Mouse (Mus musculus): ENCODE measurements at regions not wholly inside any gene's neighbourhood (a gene's known extent, or its start where the extent isn't known, plus 50 kb on each side); places are given as distances from the start of the nearest gene placed in this dataset.

GRCm38 (mm10) chr12:21512736-21513135 lies 95.3 kb upstream of the Ywhaq start:
- intact Hi-C loops (cut with DNase I) = no loop called here
- Histone ChIP-seq H3K27ac (no peak overlapping the region), H3K4me3 (no peak overlapping the region)
- no peak for TF ChIP-seq CTCF (IDR thresholded peaks at IDR 0.05)
- no peak for DNase-seq

GRCm38 (mm10) chr12:21511043-21511665 lies 93.7 kb upstream of the Ywhaq start:
- no peak for DNase-seq
- TF ChIP-seq CTCF (IDR thresholded peaks at IDR 0.05) = no peak
- Histone ChIP-seq H3K27ac (no peak overlapping the region), H3K4me3 (no peak overlapping the region)
- intact Hi-C loops (cut with DNase I) = no loop called here

- Histone ChIP-seq H3K4me3 (no peak overlapping the region), H3K27ac (no peak overlapping the region)
- intact Hi-C loops (cut with DNase I) = no loop called here
- no peak for DNase-seq
- no peak for TF ChIP-seq CTCF (IDR thresholded peaks at IDR 0.05)
Observed at GRCm38 (mm10) chr12:21507080-21507479, 89.6 kb upstream of the Ywhaq start.

- no peak for TF ChIP-seq CTCF (IDR thresholded peaks at IDR 0.05)
- no peak for DNase-seq
- H3K4me3 ChIP-seq = no peak overlapping the region
- intact Hi-C loops (cut with DNase I) = no loop called here
- no peak overlapping the region for H3K27ac ChIP-seq
Observed at GRCm38 (mm10) chr12:21505731-21506368, 88.4 kb upstream of the Ywhaq start.

GRCm38 (mm10) chr12:21503250-21503649 lies 85.8 kb upstream of the Ywhaq start:
- intact Hi-C loops (cut with DNase I) = no loop called here
- DNase-seq = no peak
- Histone ChIP-seq H3K4me3 (no peak overlapping the region), H3K27ac (no peak overlapping the region)
- no peak for TF ChIP-seq CTCF (IDR thresholded peaks at IDR 0.05)

GRCm38 (mm10) chr12:21496974-21497373 lies 79.5 kb upstream of the Ywhaq start:
- no peak for DNase-seq
- intact Hi-C loops (cut with DNase I) = no loop called here
- TF ChIP-seq CTCF (IDR thresholded peaks at IDR 0.05) = no peak
- Histone ChIP-seq H3K4me3 (no peak overlapping the region), H3K27ac (no peak overlapping the region)

DNA sequence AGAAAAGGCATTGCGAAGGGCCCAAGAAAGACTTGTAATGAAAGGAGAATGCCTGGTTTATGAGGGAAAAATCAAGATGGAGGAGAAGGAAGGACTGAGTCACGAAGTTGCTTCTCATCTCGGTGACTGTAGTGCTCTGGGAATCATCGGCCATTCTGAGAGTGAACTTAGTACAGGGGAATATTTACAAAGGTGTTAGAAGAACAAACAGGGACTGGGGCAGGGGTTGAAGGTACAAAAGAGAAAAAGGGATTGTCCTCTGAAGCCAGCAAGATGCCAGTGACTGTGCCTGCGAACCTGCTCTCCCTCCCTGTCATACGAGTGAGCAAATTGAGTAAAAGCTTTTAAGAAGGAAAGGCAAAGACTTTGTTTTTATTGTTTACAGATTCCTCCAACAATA lies 78.1 kb upstream of the Ywhaq start:
- intact Hi-C loops (cut with DNase I) = no loop called here
- no peak for TF ChIP-seq CTCF (IDR thresholded peaks at IDR 0.05)
- DNase-seq = no peak
- H3K27ac ChIP-seq = no peak overlapping the region
- H3K4me3 ChIP-seq = no peak overlapping the region

- intact Hi-C loops (cut with DNase I) = no loop called here
- Histone ChIP-seq H3K27ac (no peak overlapping the region), H3K4me3 (no peak overlapping the region)
- DNase-seq = no peak
- TF ChIP-seq CTCF (IDR thresholded peaks at IDR 0.05) = no peak
Observed at GRCm38 (mm10) chr12:21493471-21493870, 76.0 kb upstream of the Ywhaq start.

- H3K4me3 ChIP-seq = no peak overlapping the region
- no peak overlapping the region; the same call in 1 of the 2 replicates for H3K27ac ChIP-seq
- intact Hi-C loops (cut with DNase I) = no loop called here
- TF ChIP-seq CTCF (IDR thresholded peaks at IDR 0.05) = no peak
- peak; percentile 26 for DNase-seq
Observed at GRCm38 (mm10) chr12:21492549-21493291, 75.3 kb upstream of the Ywhaq start.

DNA sequence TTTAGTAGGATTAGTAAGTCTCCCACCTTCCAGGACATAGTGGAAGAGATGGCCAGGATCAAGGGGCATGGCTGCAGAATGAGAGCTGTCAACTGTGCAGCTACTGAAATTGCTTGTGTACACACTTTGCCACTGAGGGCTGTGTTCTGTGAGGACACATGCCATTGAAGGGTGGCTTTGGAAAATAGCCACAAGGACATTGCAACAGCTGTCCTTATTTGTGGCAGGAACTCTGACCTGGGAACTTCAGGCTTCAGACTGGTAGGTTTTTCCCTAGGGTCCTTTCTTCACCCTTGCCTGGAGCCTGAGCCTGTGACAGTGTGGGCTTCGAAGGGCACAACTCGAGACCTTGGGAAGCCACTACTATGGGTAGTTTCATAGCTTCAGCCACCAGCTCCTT lies 64.2 kb upstream of the Ywhaq start:
- Histone ChIP-seq H3K4me3 (no peak overlapping the region), H3K27ac (no peak overlapping the region)
- intact Hi-C loops (cut with DNase I) = no loop called here
- TF ChIP-seq CTCF (IDR thresholded peaks at IDR 0.05) = no peak
- no peak for DNase-seq

GRCm38 (mm10) chr12:21480226-21480625 lies 62.8 kb upstream of the Ywhaq start:
- Histone ChIP-seq H3K4me3 (no peak overlapping the region), H3K27ac (no peak overlapping the region)
- intact Hi-C loops (cut with DNase I) = no loop called here
- DNase-seq = no peak
- TF ChIP-seq CTCF (IDR thresholded peaks at IDR 0.05) = no peak

GRCm38 (mm10) chr12:21479251-21479650 lies 61.8 kb upstream of the Ywhaq start:
- intact Hi-C loops (cut with DNase I) = loop anchor here (10.0 kb wide), 1 partner anchor 104 kb away; the partner anchor contains the start of gene Adam17
- Histone ChIP-seq H3K4me3 (no peak overlapping the region), H3K27ac (no peak overlapping the region)
- TF ChIP-seq CTCF (IDR thresholded peaks at IDR 0.05) = no peak
- no peak for DNase-seq

DNA sequence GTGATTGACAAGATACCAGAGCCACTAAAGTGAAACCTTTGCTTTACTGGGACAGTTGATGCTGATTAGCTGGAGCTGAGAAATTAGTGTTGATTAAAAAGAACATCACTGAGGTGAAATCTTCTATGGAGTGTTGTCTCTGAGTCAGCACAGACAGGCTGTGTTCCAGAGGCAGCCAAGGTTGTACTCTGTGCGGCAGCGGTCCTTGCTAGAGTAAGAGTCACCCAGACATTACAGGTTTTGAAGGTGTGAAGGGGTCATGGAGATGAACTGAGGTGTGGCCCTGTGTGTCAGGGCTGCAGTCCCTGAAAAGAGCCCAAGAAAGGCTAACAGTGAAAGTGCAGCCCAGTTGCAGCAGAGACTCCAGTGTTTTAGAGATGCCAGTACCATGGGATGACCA lies 59.1 kb upstream of the Ywhaq start:
- intact Hi-C loops (cut with DNase I) = loop anchor here (10.0 kb wide), 1 partner anchor 102 kb away; the partner anchor contains the start of gene Adam17
- Histone ChIP-seq H3K4me3 (no peak overlapping the region), H3K27ac (no peak overlapping the region)
- TF ChIP-seq CTCF (IDR thresholded peaks at IDR 0.05) = no peak
- no peak for DNase-seq
